Mouse (Mus musculus): ENCODE measurements around the gene Exoc6b. TPM values are rescaled to one million over a fixed set of nuclear protein-coding genes. Genes with fewer than 3 reads are reported as not detected.

The Exoc6b gene
- total RNA-seq, 1 experiment = 19.8 TPM

GRCm38 (mm10) chr6:84586551-84587200 lies 482.6 kb downstream of the Exoc6b start:
- H3K4me3 ChIP-seq (ENCODE audit: insufficient read depth in 1 of 2, low read depth in 1 of 2, low read length in 2 of 2, poor library complexity in 1 of 2, severe bottlenecking in 1 of 2) = no peak overlapping the region
- no peak overlapping the region for H3K9ac ChIP-seq (ENCODE audit: insufficient read depth, low read depth, low read length, poor library complexity, severe bottlenecking)
- DNase-seq (ENCODE audit: low read depth, low spot score) = no peak
- no peak overlapping the region for H3K27ac ChIP-seq (ENCODE audit: insufficient read depth, low read depth, low read length, poor library complexity, severe bottlenecking)
- H3K36me3 ChIP-seq (ENCODE audit: control insufficient read depth, insufficient read depth, low read length, poor library complexity, severe bottlenecking) = no peaks in the 10 kb centered on the region
- in situ Hi-C loops (cut with MboI; ENCODE audit: low sequenced_read_pairs in 2 of 2, unreplicated experiment in 2 of 2) = loop anchor here (10.0 to 25.0 kb wide), 5 partner anchors 492 to 1524 kb away; partner anchors contain the start of genes Aup1 (in 1 of the 2), Dqx1 (in 1 of the 2), Emx1 (in 1 of the 2) and Htra2 (in 1 of the 2)
- H3K4me1 ChIP-seq (ENCODE audit: control insufficient read depth in 2 of 2, insufficient read depth in 2 of 2, low read length in 2 of 2, poor library complexity in 1 of 2) = peaks cover 2 to 15% of the 10 kb centered on the region in 2 experiments; a peak in 2 of 4 replicates
- TF ChIP-seq ZC3H11A (IDR thresholded peaks at IDR 0.05; ENCODE audit: borderline replicate concordance, low read depth, low read length) (no peak), HCFC1 (IDR thresholded peaks at IDR 0.05; ENCODE audit: borderline replicate concordance, insufficient read depth, low read length) (no peak), ZNF384 (IDR thresholded peaks at IDR 0.05; ENCODE audit: low read depth, low read length) (no peak), CHD2 (IDR thresholded peaks at IDR 0.05; ENCODE audit: low read depth, low read length) (no peak), MAFK (IDR thresholded peaks at IDR 0.05; ENCODE audit: insufficient read depth, low read depth, low read length) (no peak)
- H3K9me3 ChIP-seq (ENCODE audit: control insufficient read depth, insufficient read depth, low read depth, low read length) = no peaks in the 10 kb centered on the region

GRCm38 (mm10) chr6:84585686-84586300 lies 483.5 kb downstream of the Exoc6b start:
- H3K4me1 ChIP-seq (ENCODE audit: control insufficient read depth in 2 of 2, insufficient read depth in 2 of 2, low read length in 2 of 2, poor library complexity in 1 of 2) = peaks cover 2 to 15% of the 10 kb centered on the region in 2 experiments; a peak in 2 of 4 replicates
- no peak overlapping the region for H3K27ac ChIP-seq (ENCODE audit: insufficient read depth, low read depth, low read length, poor library complexity, severe bottlenecking)
- H3K36me3 ChIP-seq (ENCODE audit: control insufficient read depth, insufficient read depth, low read length, poor library complexity, severe bottlenecking) = no peaks in the 10 kb centered on the region
- no peaks in the 10 kb centered on the region for H3K9me3 ChIP-seq (ENCODE audit: control insufficient read depth, insufficient read depth, low read depth, low read length)
- in situ Hi-C loops (cut with MboI; ENCODE audit: low sequenced_read_pairs in 2 of 2, unreplicated experiment in 2 of 2) = loop anchor here (10.0 to 25.0 kb wide), 5 partner anchors 491 to 1523 kb away; partner anchors contain the start of genes Aup1 (in 1 of the 2), Dqx1 (in 1 of the 2), Emx1 (in 1 of the 2) and Htra2 (in 1 of the 2)
- H3K4me3 ChIP-seq (ENCODE audit: insufficient read depth in 1 of 2, low read depth in 1 of 2, low read length in 2 of 2, poor library complexity in 1 of 2, severe bottlenecking in 1 of 2) = peak overlapping the region in 1 of 2 experiments; percentile 32; a peak in 2 of 4 replicates
- TF ChIP-seq MAFK (IDR thresholded peaks at IDR 0.05; ENCODE audit: insufficient read depth, low read depth, low read length) (no peak), HCFC1 (IDR thresholded peaks at IDR 0.05; ENCODE audit: borderline replicate concordance, insufficient read depth, low read length) (no peak), ZNF384 (IDR thresholded peaks at IDR 0.05; ENCODE audit: low read depth, low read length) (no peak), ZC3H11A (IDR thresholded peaks at IDR 0.05; ENCODE audit: borderline replicate concordance, low read depth, low read length) (no peak), CHD2 (IDR thresholded peaks at IDR 0.05; ENCODE audit: low read depth, low read length) (no peak)
- no peak for DNase-seq (ENCODE audit: low read depth, low spot score)
- no peak overlapping the region for H3K9ac ChIP-seq (ENCODE audit: insufficient read depth, low read depth, low read length, poor library complexity, severe bottlenecking)

- peak overlapping the region; percentile 32; a peak in 3 of 4 replicates for H3K4me3 ChIP-seq (ENCODE audit: insufficient read depth in 1 of 2, low read depth in 1 of 2, low read length in 2 of 2, poor library complexity in 1 of 2, severe bottlenecking in 1 of 2)
- H3K4me1 ChIP-seq (ENCODE audit: control insufficient read depth in 2 of 2, insufficient read depth in 2 of 2, low read length in 2 of 2, poor library complexity in 1 of 2) = peaks cover 2 to 15% of the 10 kb centered on the region in 2 experiments; a peak in 2 of 4 replicates
- H3K27ac ChIP-seq (ENCODE audit: insufficient read depth, low read depth, low read length, poor library complexity, severe bottlenecking) = no peak overlapping the region
- TF ChIP-seq ZNF384 (IDR thresholded peaks at IDR 0.05; ENCODE audit: low read depth, low read length) (no peak), ZC3H11A (IDR thresholded peaks at IDR 0.05; ENCODE audit: borderline replicate concordance, low read depth, low read length) (no peak), MAFK (IDR thresholded peaks at IDR 0.05; ENCODE audit: insufficient read depth, low read depth, low read length) (no peak), HCFC1 (IDR thresholded peaks at IDR 0.05; ENCODE audit: borderline replicate concordance, insufficient read depth, low read length) (no peak), CHD2 (IDR thresholded peaks at IDR 0.05; ENCODE audit: low read depth, low read length) (no peak)
- in situ Hi-C loops (cut with MboI; ENCODE audit: low sequenced_read_pairs in 2 of 2, unreplicated experiment in 2 of 2) = loop anchor here (5.0 to 25.0 kb wide), 6 partner anchors 490 to 1523 kb away; partner anchors contain the start of genes Vax2 (in 2 of the 2), Aup1 (in 1 of the 2), Dqx1 (in 1 of the 2) and Emx1 (in 1 of the 2)
- no peak for DNase-seq (ENCODE audit: low read depth, low spot score)
- H3K36me3 ChIP-seq (ENCODE audit: control insufficient read depth, insufficient read depth, low read length, poor library complexity, severe bottlenecking) = no peaks in the 10 kb centered on the region
- no peaks in the 10 kb centered on the region for H3K9me3 ChIP-seq (ENCODE audit: control insufficient read depth, insufficient read depth, low read depth, low read length)
- no peak overlapping the region for H3K9ac ChIP-seq (ENCODE audit: insufficient read depth, low read depth, low read length, poor library complexity, severe bottlenecking)
Observed at GRCm38 (mm10) chr6:84584783-84585685, 484.3 kb downstream of the Exoc6b start.

All from ES-E14 (cell line).